Mouse (Mus musculus) heart, embryonic 14.5 days (tissue): ENCODE measurements around the gene Mpdu1. TPM values are rescaled to one million over a fixed set of nuclear protein-coding genes. Genes with fewer than 3 reads are reported as not detected.

Source experiments
- ATAC-seq: fragments of 200-750 bp; cut with Nextera tagmentation; 2 replicates; pipeline ENCODE4 v1.8.0; 2017; ENCODE audit warnings: low read depth, moderate TSS enrichment; ENCODE audit not compliant: insufficient number of reproducible peaks, insufficient read depth, low FRiP score
- H3K27ac ChIP-seq, 2 experiments: fragments of 200-500 bp in 1 of 2; fragments of 300-500 bp in 1 of 2; sonication (generic) in 1 of 2; replicated peaks in 1 of 2; 2 replicates each; pipeline ENCODE4 v1.5.1; 2012 to 2014; ENCODE audit warnings: low read depth in 2 of 2, low read length in 2 of 2, control low read depth in 1 of 2, mild to moderate bottlenecking in 1 of 2, mixed read lengths in 1 of 2; ENCODE audit not compliant: control insufficient read depth in 1 of 2, insufficient read depth in 1 of 2
- H3K27me3 ChIP-seq: fragments of 300-500 bp; sonication (generic); 2 replicates; pipeline ENCODE4 v1.6.1; 2014; ENCODE audit warnings: mild to moderate bottlenecking, low read length, control low read depth; ENCODE audit not compliant: control insufficient read depth, insufficient read depth
- H3K36me3 ChIP-seq: fragments of 300-500 bp; sonication (generic); 2 replicates; pipeline ENCODE4 v1.6.1; 2014; ENCODE audit warnings: mild to moderate bottlenecking, control low read depth, low read length, mixed read lengths; ENCODE audit not compliant: control insufficient read depth, insufficient read depth
- H3K4me1 ChIP-seq, 2 experiments: fragments of 200-500 bp in 1 of 2; fragments of 300-500 bp in 1 of 2; sonication (generic) in 1 of 2; 2 replicates each; pipeline ENCODE4 v1.6.1; 2012 to 2014; ENCODE audit warnings: low read length in 2 of 2, control low read depth in 1 of 2, mixed read lengths in 1 of 2; ENCODE audit not compliant: control insufficient read depth in 2 of 2, insufficient read depth in 2 of 2
- H3K4me2 ChIP-seq: fragments of 300-500 bp; sonication (generic); 2 replicates; pipeline ENCODE4 v1.6.1; 2014; ENCODE audit warnings: mild to moderate bottlenecking, low read length
- H3K4me3 ChIP-seq, 2 experiments: fragments of 200-500 bp in 1 of 2; fragments of 300-500 bp in 1 of 2; sonication (generic) in 1 of 2; 2 replicates each; pipeline ENCODE4 v1.5.1; 2012 to 2014; ENCODE audit warnings: low read length in 2 of 2, mild to moderate bottlenecking in 2 of 2, control low read depth in 1 of 2, low read depth in 1 of 2, moderate library complexity in 1 of 2; ENCODE audit not compliant: control insufficient read depth in 1 of 2, insufficient read depth in 1 of 2
- H3K9ac ChIP-seq: fragments of 300-500 bp; sonication (generic); 2 replicates; pipeline ENCODE4 v1.6.1; 2014; ENCODE audit warnings: mild to moderate bottlenecking, low read length
- H3K9me3 ChIP-seq: fragments of 300-500 bp; sonication (generic); 2 replicates; pipeline ENCODE4 v1.6.1; 2016; ENCODE audit warnings: low read length, control low read depth; ENCODE audit not compliant: control insufficient read depth
- WGBS: fragments of 180-500 bp; shearing (Covaris S2); extraction: QIAGEN DNeasy Blood & Tissue Kit; methylation state at CpG from one replicate; pipeline ENCODE4 v1.1.7; 2014; 5-methylcytosine and 5-hydroxymethylcytosine counted together
- polyA plus RNA-seq: library from polyadenylated mRNA; unstranded; fragments of >200 nt; fragmentation: Nextera tagmentation; extraction: Ambion mirVana; gene quantifications from 2 replicates; pipeline ENCODE4 v1.2.1, GENCODE M21; 2014

The Mpdu1 gene
- polyA plus RNA-seq, 1 experiment from 2014 or later, result 29.1 TPM

DNA sequence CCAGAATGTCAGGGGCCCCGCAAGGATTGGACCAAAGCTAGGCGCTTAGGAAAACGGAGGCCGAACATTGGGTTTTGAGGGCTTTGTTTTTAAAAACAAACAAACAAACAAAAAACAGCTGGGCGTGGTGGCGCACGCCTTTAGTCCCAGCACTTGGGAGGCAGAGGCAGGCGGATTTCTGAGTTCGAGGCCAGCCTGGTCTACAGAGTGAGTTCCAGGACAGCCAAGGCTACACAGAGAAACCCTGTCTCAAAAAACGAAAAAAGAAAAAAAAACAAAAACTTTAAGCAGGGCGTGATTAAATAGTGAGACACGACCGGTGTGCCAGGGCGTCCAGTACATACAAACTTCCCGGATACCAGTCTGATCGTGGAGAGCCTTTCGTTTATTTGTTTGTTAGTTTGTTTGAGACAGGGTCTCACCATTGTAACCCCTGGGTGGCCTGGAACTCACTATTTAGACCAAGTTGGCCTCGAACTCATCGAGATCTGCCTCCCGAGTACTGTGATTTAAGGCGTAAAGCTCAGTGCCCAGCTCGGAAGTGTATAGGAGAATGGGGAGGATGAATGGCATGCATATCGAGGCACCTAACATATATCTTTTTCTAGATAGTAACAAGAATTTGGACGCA, 19.9 kb upstream of the Mpdu1 start:
- H3K36me3 ChIP-seq, result peaks cover 31% of the 10 kb centered on the region
- no peaks in the 10 kb centered on the region for H3K9me3 ChIP-seq
- peaks cover 16 to 35% of the 10 kb centered on the region in 2 experiments for H3K4me1 ChIP-seq
- H3K4me3 ChIP-seq, result peak overlapping the region; percentile 56 to 87
- ATAC-seq, result no peak
- H3K27ac ChIP-seq, result peak overlapping the region; percentile 93
- H3K27me3 ChIP-seq, result no peaks in the 10 kb centered on the region
- H3K9ac ChIP-seq, result peak overlapping the region; percentile 79
- WGBS, result 23% methylated on average over 24 of the region's 24 CpGs
- peak overlapping the region; percentile 92 for H3K4me2 ChIP-seq

DNA sequence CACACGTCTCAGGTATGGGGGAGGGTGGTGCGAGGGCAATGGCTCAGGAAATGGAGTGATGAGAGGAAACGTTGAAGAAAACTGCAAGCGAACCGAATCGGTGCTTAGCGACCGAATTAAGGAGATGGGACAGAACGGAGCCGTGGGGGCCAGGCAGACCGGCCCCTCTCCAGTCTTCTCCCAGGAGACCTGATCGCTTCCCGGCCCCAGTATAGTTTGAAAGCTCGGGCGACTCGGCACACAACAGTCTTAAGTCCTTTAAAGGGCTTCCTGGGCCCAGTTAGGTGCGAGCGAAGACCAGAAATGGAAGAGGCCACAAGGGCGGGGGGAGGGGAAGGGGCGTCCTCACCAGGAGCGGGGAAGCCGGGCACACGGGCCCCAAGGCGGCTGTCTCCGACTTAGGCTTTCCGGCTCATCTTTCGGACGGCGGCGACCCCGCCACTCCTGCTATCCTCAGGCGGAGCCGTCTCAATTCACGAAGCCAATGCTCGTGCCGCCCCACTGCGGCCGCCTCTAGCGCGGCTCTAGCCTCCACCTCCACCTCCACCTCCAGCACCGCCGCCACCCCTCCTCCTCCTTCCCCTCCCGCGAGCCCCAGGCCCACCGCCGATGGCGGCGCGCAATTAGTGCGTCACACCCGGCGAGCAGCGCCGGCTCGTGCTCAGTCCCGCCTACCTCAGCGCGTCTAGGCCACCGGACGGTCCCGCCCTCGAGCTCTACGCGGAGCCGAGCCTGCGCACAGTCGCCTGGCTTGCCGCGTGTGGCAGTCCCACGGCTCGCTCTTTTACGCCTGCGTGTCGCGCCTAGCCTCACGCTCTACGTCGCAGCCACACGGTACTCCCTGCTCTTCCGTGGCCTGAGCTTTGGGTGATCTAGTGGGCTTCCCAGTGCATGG, 19.1 kb upstream of the Mpdu1 start, which contains the start of gene Senp3:
Gene Senp3 (minus strand): TSS at position 771 of the 895 bp plus-strand sequence.
- H3K27ac ChIP-seq, result peak within 1 kb of the TSS; percentile 93
- WGBS, result under 1% methylated on average over 71 of the region's 80 CpGs
- peak within 1 kb of the TSS; percentile 79 for H3K9ac ChIP-seq
- peak within 1 kb of the TSS; percentile 56 to 87 for H3K4me3 ChIP-seq
- peak within 1 kb of the TSS; percentile 92 for H3K4me2 ChIP-seq
- no peaks in the 10 kb centered on the region for H3K9me3 ChIP-seq
- peak; percentile 92 for ATAC-seq
- H3K27me3 ChIP-seq, result no peaks in the 10 kb centered on the region
- H3K4me1 ChIP-seq, result peaks cover 13 to 31% of the 10 kb centered on the region in 2 experiments
- peaks cover 39% of the 10 kb centered on the region for H3K36me3 ChIP-seq

DNA sequence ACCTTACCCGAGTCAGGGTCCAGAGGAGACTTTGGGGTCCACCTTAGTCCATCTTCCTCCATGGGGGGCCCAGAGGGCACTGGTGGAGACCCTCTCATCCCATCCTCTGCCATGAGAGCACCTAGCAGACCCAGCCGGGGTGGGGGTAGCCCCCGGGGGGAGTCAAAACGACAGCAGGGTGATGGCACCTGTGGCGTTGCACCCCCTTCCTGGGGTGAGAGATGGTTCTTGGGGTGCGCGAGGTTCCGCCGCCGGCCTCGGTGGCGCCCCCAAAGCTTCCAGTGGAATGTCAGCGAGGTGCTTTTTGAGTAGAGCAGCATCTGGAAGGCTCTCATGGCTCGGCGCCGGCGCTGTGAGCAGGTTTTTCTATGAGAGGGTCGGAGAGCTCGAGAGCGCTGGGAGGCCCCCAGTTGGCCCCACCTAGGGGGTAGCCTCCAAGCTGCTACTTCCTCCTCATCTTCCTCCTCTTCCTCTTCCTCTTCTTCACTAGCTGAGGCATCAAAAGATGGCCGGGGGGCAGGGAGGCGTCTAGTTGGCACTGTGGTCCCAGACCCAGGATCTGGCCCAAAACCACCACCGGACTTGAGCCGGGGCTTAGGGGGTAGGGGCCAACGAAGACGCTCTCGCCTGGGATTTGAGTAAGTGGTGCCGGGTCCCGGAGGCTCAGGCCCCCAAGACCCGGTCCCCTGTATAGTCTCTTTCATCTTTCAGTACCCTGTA, 17.9 kb upstream of the Mpdu1 start:
- peak overlapping the region; percentile 79; the same call in 1 of the 2 replicates for H3K9ac ChIP-seq
- no peak for ATAC-seq
- 88% methylated on average over 29 of the region's 30 CpGs for WGBS
- H3K27me3 ChIP-seq, result no peaks in the 10 kb centered on the region
- H3K4me2 ChIP-seq, result peak overlapping the region; percentile 92
- H3K4me1 ChIP-seq, result peaks cover 3 to 19% of the 10 kb centered on the region in 2 experiments
- peaks cover 51% of the 10 kb centered on the region for H3K36me3 ChIP-seq
- H3K9me3 ChIP-seq, result no peaks in the 10 kb centered on the region
- peak overlapping the region in 1 of 2 experiments; percentile 56; a peak in 2 of 4 replicates for H3K4me3 ChIP-seq
- H3K27ac ChIP-seq, result 0 out of 4 replicates have a peak overlapping the region, but pooled peaks of 1 of the 2 experiments have one; percentile 1

DNA sequence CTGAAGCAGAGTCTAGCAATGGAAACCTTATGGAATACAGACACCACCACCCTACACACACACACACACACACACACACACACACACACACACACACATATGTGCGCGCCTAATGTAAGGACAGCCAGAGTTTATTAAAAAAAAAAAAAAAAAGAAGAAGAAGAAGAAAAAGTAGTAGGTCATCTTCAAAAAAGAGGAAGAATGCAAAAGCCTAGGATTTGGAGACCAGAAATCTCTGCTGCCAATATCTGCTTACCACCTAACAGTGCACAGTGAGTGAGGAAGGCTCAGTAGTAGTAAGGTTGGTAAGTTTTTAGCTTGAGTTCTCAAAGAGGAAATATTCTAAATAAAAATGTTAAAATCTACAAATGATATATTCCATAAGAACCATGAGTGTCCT, 16.7 kb upstream of the Mpdu1 start:
- Histone ChIP-seq H3K36me3 (peaks cover 63% of the 10 kb centered on the region), H3K9ac (no peak overlapping the region), H3K9me3 (no peaks in the 10 kb centered on the region), H3K4me2 (no peak overlapping the region), H3K4me1 (peaks cover 0 to 18% of the 10 kb centered on the region in 2 experiments; a peak in 3 of 4 replicates), H3K27ac (no peak overlapping the region), H3K4me3 (no peak overlapping the region), H3K27me3 (no peaks in the 10 kb centered on the region)
- WGBS, result 92% methylated on average over 2 of the region's 2 CpGs
- ATAC-seq, result no peak

DNA sequence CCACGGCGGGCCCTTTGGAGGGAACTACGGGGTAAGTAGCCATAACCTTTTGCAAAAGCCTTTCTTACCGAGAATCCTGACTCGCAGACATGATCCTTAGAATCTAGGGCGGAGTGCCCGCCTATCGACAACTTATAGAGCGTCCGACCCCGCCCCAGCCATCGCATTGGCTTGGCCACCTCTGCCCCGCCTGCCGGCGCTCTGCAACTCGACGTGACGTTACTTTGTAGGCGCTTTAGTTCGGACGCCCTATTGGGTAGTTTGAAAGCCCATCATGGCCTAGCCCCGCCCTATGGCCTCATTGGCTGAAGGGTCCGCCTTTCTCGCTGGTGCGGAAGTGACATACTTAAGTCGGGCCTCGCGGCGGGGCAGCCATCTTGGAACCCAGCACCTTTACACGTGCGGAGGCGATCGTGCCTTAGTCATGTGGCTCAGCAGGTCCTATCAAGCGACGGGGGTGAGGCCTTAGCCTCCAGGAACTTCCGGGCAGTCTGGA, 9.8 kb upstream of the Mpdu1 start, which contains the start of gene Eif4a1:
Gene Eif4a1 (minus strand): TSS at position 213 of the 496 bp plus-strand sequence.
- WGBS, result under 1% methylated on average over 36 of the region's 36 CpGs

DNA sequence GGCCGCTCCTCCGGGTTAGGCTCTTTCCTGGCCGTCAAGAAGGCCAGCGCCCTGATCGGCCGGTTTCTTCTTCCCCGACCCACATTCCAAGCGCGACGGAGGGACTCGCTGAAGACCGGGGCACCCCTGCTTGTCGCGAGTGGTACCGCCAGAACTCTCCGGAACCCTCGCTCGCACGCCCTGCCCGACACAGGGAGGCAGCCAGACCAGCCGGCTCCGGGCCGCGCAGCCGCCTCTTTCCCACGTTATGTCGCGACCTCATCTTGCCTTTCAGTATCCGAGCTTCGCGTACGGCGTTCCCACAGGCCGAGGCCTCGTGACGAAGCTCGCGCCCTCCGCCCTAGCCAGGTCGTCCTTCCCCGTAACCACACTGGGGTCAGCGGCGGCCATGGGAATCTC, 9.3 kb upstream of the Mpdu1 start:
- WGBS, result under 1% methylated on average over 43 of the region's 43 CpGs
- no peaks in the 10 kb centered on the region for H3K9me3 ChIP-seq
- H3K27me3 ChIP-seq, result no peaks in the 10 kb centered on the region
- peaks cover 2 to 15% of the 10 kb centered on the region in 2 experiments; a peak in 3 of 4 replicates for H3K4me1 ChIP-seq
- H3K4me3 ChIP-seq, result peak overlapping the region; percentile 83 to 100
- H3K36me3 ChIP-seq, result peaks cover 79% of the 10 kb centered on the region
- peak overlapping the region; percentile 82 for H3K4me2 ChIP-seq
- H3K27ac ChIP-seq, result peak overlapping the region; percentile 89 to 98
- ATAC-seq, result peak; percentile 14; the same call in 1 of the 2 replicates
- H3K9ac ChIP-seq, result peak overlapping the region; percentile 100

More for the DNA sequence above, 9.8 kb upstream of the Mpdu1 start, which contains the start of gene Eif4a1:
- Histone ChIP-seq H3K4me3 (peak within 1 kb of the TSS; percentile 83 to 100), H3K9me3 (no peaks in the 10 kb centered on the region), H3K27me3 (no peaks in the 10 kb centered on the region), H3K4me1 (peaks cover 2 to 15% of the 10 kb centered on the region in 2 experiments; a peak in 3 of 4 replicates), H3K9ac (peak within 1 kb of the TSS; percentile 100), H3K36me3 (peaks cover 79% of the 10 kb centered on the region), H3K27ac (peak within 1 kb of the TSS; percentile 89 to 98), H3K4me2 (peak within 1 kb of the TSS; percentile 82)
- ATAC-seq, result peak; percentile 97
